Mouse (Mus musculus) liver, embryonic 15.5 days (tissue): Measurements from ENCODE around the gene Pip4k2b. TPM values are rescaled to one million over a fixed set of nuclear protein-coding genes. Genes with fewer than 3 reads are reported as not detected.

Experiments used
- ATAC-seq: fragments of 200-750 bp; cut with Nextera tagmentation; 2 replicates; pipeline ENCODE4 v1.8.0; 2017; ENCODE audit warnings: moderate number of reproducible peaks, mild to moderate bottlenecking, moderate library complexity; ENCODE audit not compliant: insufficient read depth
- H3K27ac ChIP-seq: fragments of 300-500 bp; sonication (generic); replicated peaks from 2 replicates; pipeline ENCODE4 v1.5.1; 2015; ENCODE audit warnings: mild to moderate bottlenecking, inconsistent platforms
- H3K27me3 ChIP-seq: fragments of 300-500 bp; sonication (generic); 2 replicates; pipeline ENCODE4 v1.6.1; 2015; ENCODE audit warnings: mild to moderate bottlenecking, inconsistent platforms
- H3K36me3 ChIP-seq: fragments of 300-500 bp; sonication (generic); replicated peaks from 2 replicates; pipeline ENCODE4 v1.6.1; 2015; ENCODE audit warnings: moderate library complexity, mild to moderate bottlenecking, inconsistent platforms
- H3K4me1 ChIP-seq: fragments of 300-500 bp; sonication (generic); replicated peaks from 2 replicates; pipeline ENCODE4 v1.6.1; 2015; ENCODE audit warnings: inconsistent platforms
- H3K4me2 ChIP-seq: fragments of 300-500 bp; sonication (generic); 2 replicates; pipeline ENCODE4 v1.6.1; 2015; ENCODE audit warnings: moderate library complexity, mild to moderate bottlenecking, inconsistent platforms
- H3K4me3 ChIP-seq: fragments of 300-500 bp; sonication (generic); replicated peaks from 2 replicates; pipeline ENCODE4 v1.5.1; 2015; ENCODE audit warnings: mild to moderate bottlenecking, inconsistent platforms
- H3K9ac ChIP-seq: fragments of 300-500 bp; sonication (generic); 2 replicates; pipeline ENCODE4 v1.6.1; 2015; ENCODE audit warnings: moderate library complexity, mild to moderate bottlenecking, inconsistent platforms
- H3K9me3 ChIP-seq: fragments of 300-500 bp; sonication (generic); replicated peaks from 2 replicates; pipeline ENCODE4 v1.6.1; 2016; ENCODE audit warnings: inconsistent platforms
- WGBS: fragments of 180-500 bp; shearing (Covaris S2); methylation state at CpG from one replicate; pipeline ENCODE4 v1.1.7; 2015; ENCODE audit warnings: mixed read lengths; ENCODE audit not compliant: insufficient replicate concordance; 5-methylcytosine and 5-hydroxymethylcytosine counted together
- polyA plus RNA-seq: library from polyadenylated mRNA; unstranded; fragments of >200 nt; fragmentation: Nextera tagmentation; extraction: Ambion mirVana; gene quantifications from 2 replicates; pipeline ENCODE4 v1.2.1, GENCODE M21; 2015

The Pip4k2b gene
- polyA plus RNA-seq, 1 experiment from 2014 or later, result 0.48 TPM

DNA sequence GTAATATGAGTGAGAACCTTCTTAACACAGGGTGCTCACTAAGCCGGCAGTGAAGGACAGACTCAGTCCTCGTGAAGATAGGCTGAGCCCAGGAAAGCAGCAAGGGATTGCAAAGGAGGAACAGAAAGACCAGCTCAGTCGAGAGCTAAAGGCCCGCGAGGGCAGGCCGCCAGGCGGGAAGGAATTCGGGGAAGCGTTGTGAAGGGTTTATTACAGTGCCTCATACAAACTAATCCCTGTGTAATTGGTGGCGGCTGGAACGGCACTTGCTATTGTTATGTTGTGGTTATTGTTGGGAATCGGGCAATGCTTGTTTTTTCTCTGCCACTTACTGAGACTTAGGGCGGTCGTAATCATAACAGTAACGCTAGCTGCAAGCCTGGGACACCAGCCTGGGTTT, 67.1 kb downstream of the Pip4k2b start:
- no peak overlapping the region for H3K4me2 ChIP-seq
- no peak for ATAC-seq
- no peak overlapping the region for H3K4me3 ChIP-seq
- 76% methylated on average over 15 of the region's 15 CpGs for WGBS
- H3K4me1 ChIP-seq, result no peaks in the 10 kb centered on the region
- H3K9me3 ChIP-seq, result no peaks in the 10 kb centered on the region
- peaks cover 9% of the 10 kb centered on the region; the same call in 1 of the 2 replicates for H3K36me3 ChIP-seq
- no peak overlapping the region for H3K27ac ChIP-seq
- no peak overlapping the region for H3K9ac ChIP-seq
- no peaks in the 10 kb centered on the region for H3K27me3 ChIP-seq

GRCm38 (mm10) chr11:97676050-97676754, 68.3 kb downstream of the Pip4k2b start:
- Histone ChIP-seq H3K4me3 (no peak overlapping the region), H3K4me1 (no peaks in the 10 kb centered on the region), H3K4me2 (no peak overlapping the region), H3K27me3 (no peaks in the 10 kb centered on the region), H3K27ac (no peak overlapping the region), H3K9me3 (no peaks in the 10 kb centered on the region), H3K36me3 (peaks cover 9% of the 10 kb centered on the region; the same call in 1 of the 2 replicates), H3K9ac (no peak overlapping the region)
- 74% methylated on average over 15 of the region's 15 CpGs for WGBS
- ATAC-seq, result no peak

- Histone ChIP-seq H3K9me3 (no peaks in the 10 kb centered on the region), H3K4me2 (no peak overlapping the region), H3K4me3 (no peak overlapping the region), H3K27ac (no peak overlapping the region), H3K9ac (no peak overlapping the region), H3K4me1 (peaks cover 8% of the 10 kb centered on the region; the same call in 1 of the 2 replicates), H3K27me3 (peaks cover 5% of the 10 kb centered on the region; the same call in 1 of the 2 replicates), H3K36me3 (0 out of 2 replicates have a peak, but pooled peaks cover 6% of the 10 kb centered on the region)
- WGBS, result 83% methylated on average over 11 of the region's 11 CpGs
- ATAC-seq, result no peak
These were observed 71.4 kb downstream of the Pip4k2b start for GRCm38 (mm10) chr11:97673148-97673547.

DNA sequence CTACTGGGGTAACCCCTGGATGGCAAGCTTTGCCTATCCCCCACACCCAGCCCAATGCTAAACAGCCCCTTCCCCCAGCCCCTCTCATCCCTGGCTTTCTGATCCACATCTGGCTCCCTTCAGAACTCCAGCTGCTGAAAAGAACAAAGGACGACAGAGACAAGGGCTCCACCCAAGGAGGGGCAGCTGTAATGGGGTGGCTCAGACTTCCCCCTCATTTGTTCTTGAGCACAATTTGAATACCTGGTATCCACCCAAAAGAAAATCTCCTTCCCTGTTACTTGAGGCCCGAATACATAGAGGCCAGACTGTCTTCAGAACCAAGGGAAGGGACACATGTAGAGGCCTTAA, 73.4 kb downstream of the Pip4k2b start:
- no peak overlapping the region for H3K4me3 ChIP-seq
- 0 out of 2 replicates have a peak, but pooled peaks cover 6% of the 10 kb centered on the region for H3K36me3 ChIP-seq
- H3K9me3 ChIP-seq, result no peaks in the 10 kb centered on the region
- H3K4me2 ChIP-seq, result no peak overlapping the region
- no peak overlapping the region for H3K9ac ChIP-seq
- H3K4me1 ChIP-seq, result peaks cover 8% of the 10 kb centered on the region; the same call in 1 of the 2 replicates
- no peak overlapping the region for H3K27ac ChIP-seq
- 42% methylated on average over 2 of the region's 2 CpGs for whole genome bisulfite sequencing
- no peak for ATAC-seq
- H3K27me3 ChIP-seq, result peaks cover 15% of the 10 kb centered on the region

DNA sequence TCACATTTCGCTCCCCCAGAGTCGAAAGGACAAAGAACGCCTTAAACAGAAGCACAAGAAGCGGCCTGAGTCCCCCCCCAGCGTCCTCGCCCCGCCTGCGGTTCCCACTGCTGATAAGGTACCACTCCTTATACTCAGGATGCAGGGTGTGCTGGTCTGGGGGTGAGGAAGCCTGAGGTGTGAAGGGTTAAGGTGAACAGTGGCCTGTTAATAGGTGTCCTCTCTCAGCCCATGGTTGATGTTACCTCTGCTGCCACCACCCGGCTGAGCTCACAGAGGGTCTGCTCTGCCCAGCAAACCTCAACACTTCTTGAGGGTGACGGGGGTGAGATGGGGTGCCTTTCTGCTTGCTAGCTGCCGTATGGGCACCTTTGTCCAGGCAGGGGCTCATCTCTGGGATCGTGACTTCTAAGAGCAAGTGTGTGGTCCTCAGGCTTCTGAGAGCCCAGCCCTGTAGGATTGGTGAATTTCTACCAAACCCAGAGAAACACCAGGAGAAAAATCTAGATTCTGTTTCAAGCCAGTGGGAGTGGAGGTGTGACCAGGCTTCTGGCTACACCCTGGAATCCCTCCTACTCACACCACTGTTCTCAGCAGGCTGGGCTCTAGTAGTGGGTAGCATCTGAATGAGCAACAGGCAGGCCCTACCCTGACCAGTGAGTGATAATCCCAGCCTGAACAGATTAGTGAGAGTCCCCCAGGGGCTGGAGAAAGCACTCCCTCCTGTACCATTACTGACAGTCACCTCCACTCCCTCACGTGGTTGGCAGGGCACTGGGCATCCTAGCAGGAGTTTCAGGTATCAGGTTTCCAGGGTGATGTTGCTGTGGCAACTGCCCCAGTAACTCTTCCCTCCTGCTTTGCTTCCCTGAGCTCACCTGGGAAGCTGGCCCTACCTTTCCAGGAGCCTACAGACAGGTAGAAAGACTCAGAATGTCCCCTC, 74.0 kb downstream of the Pip4k2b start:
- H3K27ac ChIP-seq, result no peak overlapping the region
- peaks cover 20% of the 10 kb centered on the region for H3K27me3 ChIP-seq
- H3K36me3 ChIP-seq, result 0 out of 2 replicates have a peak, but pooled peaks cover 6% of the 10 kb centered on the region
- WGBS, result 35% methylated on average over 13 of the region's 13 CpGs
- H3K4me2 ChIP-seq, result no peak overlapping the region
- H3K9ac ChIP-seq, result no peak overlapping the region
- peaks cover 8% of the 10 kb centered on the region; the same call in 1 of the 2 replicates for H3K4me1 ChIP-seq
- H3K4me3 ChIP-seq, result no peak overlapping the region
- no peak for ATAC-seq
- no peaks in the 10 kb centered on the region for H3K9me3 ChIP-seq

- Histone ChIP-seq H3K27ac (no peak overlapping the region), H3K9me3 (no peaks in the 10 kb centered on the region), H3K27me3 (peaks cover 27% of the 10 kb centered on the region), H3K4me3 (no peak overlapping the region), H3K36me3 (0 out of 2 replicates have a peak, but pooled peaks cover 2% of the 10 kb centered on the region), H3K9ac (no peak overlapping the region), H3K4me1 (peaks cover 8% of the 10 kb centered on the region; the same call in 1 of the 2 replicates), H3K4me2 (no peak overlapping the region)
- 22% methylated on average over 6 of the region's 6 CpGs for WGBS
- ATAC-seq, result no peak
These were observed 74.7 kb downstream of the Pip4k2b start for GRCm38 (mm10) chr11:97669829-97670228.

DNA sequence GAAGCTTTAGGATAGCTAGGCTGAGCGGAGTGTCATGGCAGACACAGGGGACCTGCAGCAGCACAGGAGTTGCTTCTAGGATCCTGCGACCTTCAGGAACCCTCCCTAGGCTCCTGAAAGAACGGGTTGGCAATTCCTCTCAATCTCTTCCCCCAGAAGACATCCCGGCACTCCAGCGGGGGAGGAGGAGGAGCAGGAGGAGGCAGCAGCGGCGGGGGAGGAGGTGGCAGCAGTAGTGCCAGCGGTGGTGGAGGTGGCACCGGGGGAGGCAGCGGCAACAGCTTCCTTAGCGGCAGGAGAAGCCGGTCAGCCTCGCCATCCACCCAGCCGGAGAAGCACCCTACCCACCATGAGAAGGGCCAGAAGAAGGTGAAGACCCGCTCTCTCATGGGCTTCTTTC, 75.2 kb downstream of the Pip4k2b start:
- peaks cover 33% of the 10 kb centered on the region for H3K27me3 ChIP-seq
- H3K4me2 ChIP-seq, result no peak overlapping the region
- H3K4me1 ChIP-seq, result peaks cover 9% of the 10 kb centered on the region; the same call in 1 of the 2 replicates
- no peak overlapping the region for H3K9ac ChIP-seq
- no peak overlapping the region for H3K27ac ChIP-seq
- H3K9me3 ChIP-seq, result no peaks in the 10 kb centered on the region
- no peak for ATAC-seq
- H3K4me3 ChIP-seq, result no peak overlapping the region
- no peaks in the 10 kb centered on the region for H3K36me3 ChIP-seq
- 70% methylated on average over 15 of the region's 15 CpGs for WGBS

DNA sequence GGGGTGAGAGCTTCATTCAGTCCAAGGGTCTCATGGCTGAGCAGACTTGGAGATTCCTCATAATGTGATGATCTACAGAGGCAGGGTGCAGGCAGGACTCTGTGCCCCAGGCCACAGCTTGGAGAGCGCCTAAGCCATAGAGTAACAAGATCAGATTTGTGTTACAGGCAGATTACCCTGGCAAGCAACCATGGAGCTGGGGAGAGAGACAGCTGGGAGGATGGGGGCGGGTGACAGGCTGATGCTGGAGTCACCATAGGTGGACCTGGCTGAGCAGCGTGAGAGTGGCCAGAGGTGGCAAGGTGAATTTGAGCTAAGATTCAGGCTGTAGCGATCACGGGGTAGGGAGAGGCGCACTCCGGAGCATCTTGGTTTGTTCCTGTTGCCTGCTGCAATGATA, 76.3 kb downstream of the Pip4k2b start:
- Histone ChIP-seq H3K4me3 (no peak overlapping the region), H3K9me3 (no peaks in the 10 kb centered on the region), H3K4me2 (no peak overlapping the region), H3K4me1 (peaks cover 13% of the 10 kb centered on the region; the same call in 1 of the 2 replicates), H3K36me3 (no peaks in the 10 kb centered on the region), H3K27ac (no peak overlapping the region), H3K9ac (no peak overlapping the region), H3K27me3 (peaks cover 44% of the 10 kb centered on the region)
- WGBS, result 69% methylated on average over 7 of the region's 7 CpGs
- ATAC-seq, result no peak

DNA sequence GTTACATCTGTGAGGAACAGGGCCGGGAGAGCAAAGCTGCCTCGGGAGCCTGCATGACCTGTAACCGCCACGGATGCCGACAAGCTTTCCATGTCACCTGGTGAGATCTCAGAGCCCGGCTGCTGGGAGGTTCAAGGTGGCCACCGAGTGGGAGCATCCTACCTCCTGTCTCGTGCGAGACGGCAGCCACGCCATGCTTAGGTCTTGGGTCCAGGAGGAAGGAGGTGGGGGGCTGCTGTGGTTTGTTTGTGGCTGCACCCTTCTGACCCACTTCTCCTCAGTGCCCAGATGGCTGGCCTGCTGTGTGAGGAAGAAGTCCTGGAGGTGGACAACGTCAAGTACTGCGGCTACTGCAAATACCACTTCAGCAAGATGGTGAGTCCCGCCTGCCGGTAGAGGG, 77.7 kb downstream of the Pip4k2b start:
- Histone ChIP-seq H3K27me3 (peaks cover 57% of the 10 kb centered on the region), H3K9me3 (no peaks in the 10 kb centered on the region), H3K9ac (no peak overlapping the region), H3K27ac (no peak overlapping the region), H3K4me2 (no peak overlapping the region), H3K4me1 (peaks cover 21% of the 10 kb centered on the region), H3K36me3 (no peaks in the 10 kb centered on the region), H3K4me3 (no peak overlapping the region)
- no peak for ATAC-seq
- WGBS, result 60% methylated on average over 15 of the region's 15 CpGs

- WGBS, result 68% methylated on average over 7 of the region's 7 CpGs
- Histone ChIP-seq H3K4me3 (no peak overlapping the region), H3K27me3 (peaks cover 63% of the 10 kb centered on the region), H3K4me2 (no peak overlapping the region), H3K9ac (no peak overlapping the region), H3K4me1 (peaks cover 27% of the 10 kb centered on the region), H3K36me3 (no peaks in the 10 kb centered on the region), H3K9me3 (no peaks in the 10 kb centered on the region), H3K27ac (no peak overlapping the region)
- no peak for ATAC-seq
These were observed 78.3 kb downstream of the Pip4k2b start for GRCm38 (mm10) chr11:97666221-97666620.

DNA sequence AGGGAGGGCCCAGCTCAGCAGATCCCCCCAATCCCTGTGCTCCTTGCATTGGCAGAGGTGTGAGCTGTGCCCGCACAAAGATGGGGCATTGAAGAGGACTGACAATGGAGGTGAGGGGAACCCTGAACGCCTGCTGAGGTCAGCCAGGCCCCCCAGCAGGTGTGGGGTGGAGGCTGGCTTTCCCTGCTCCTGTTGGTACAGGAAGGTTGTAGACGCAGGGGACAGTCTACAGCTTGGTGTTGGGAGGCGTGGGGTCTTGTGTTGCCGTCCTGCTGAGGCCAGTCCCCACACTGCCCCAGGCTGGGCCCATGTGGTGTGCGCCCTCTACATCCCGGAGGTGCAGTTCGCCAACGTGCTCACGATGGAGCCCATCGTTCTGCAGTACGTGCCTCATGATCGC, 79.1 kb downstream of the Pip4k2b start:
- H3K27me3 ChIP-seq, result peaks cover 71% of the 10 kb centered on the region
- no peak overlapping the region for H3K9ac ChIP-seq
- peaks cover 35% of the 10 kb centered on the region for H3K4me1 ChIP-seq
- no peak overlapping the region for H3K4me2 ChIP-seq
- no peak overlapping the region for H3K27ac ChIP-seq
- no peak overlapping the region for H3K4me3 ChIP-seq
- H3K36me3 ChIP-seq, result no peaks in the 10 kb centered on the region
- 82% methylated on average over 13 of the region's 13 CpGs for WGBS
- no peaks in the 10 kb centered on the region for H3K9me3 ChIP-seq
- ATAC-seq, result no peak
